Mouse (Mus musculus) brain, adult 2 months (tissue): ENCODE data around the gene Slc47a1.

Source experiments
- DNase-seq: peaks from one replicate; pipeline ENCODE4 v3.0.0; 2011; ENCODE audit warnings: low read depth, low spot score

The Slc47a1 gene

GRCm38 (mm10) chr11:61378651-61379050 is 506 bp upstream of the Slc47a1 start:
- no peak for DNase-seq

GRCm38 (mm10) chr11:61368668-61369067 is 9.5 kb downstream of the Slc47a1 start:
- no peak for DNase-seq

- no peak for DNase-seq
Measured at GRCm38 (mm10) chr11:61366517-61367273, 11.4 kb downstream of the Slc47a1 start.

GRCm38 (mm10) chr11:61365938-61366337 is 12.2 kb downstream of the Slc47a1 start:
- no peak for DNase-seq

GRCm38 (mm10) chr11:61364096-61364495 is 14.0 kb downstream of the Slc47a1 start:
- DNase-seq: no peak

- no peak for DNase-seq
Measured at GRCm38 (mm10) chr11:61361515-61362190, 16.5 kb downstream of the Slc47a1 start.

- no peak for DNase-seq
Measured at GRCm38 (mm10) chr11:61356600-61356999, 21.5 kb downstream of the Slc47a1 start.

- DNase-seq: no peak
Measured at GRCm38 (mm10) chr11:61356111-61356510, 22.0 kb downstream of the Slc47a1 start.

- no peak for DNase-seq
Measured at GRCm38 (mm10) chr11:61355351-61355750, 22.8 kb downstream of the Slc47a1 start.

GRCm38 (mm10) chr11:61354346-61354745 is 23.8 kb downstream of the Slc47a1 start:
- no peak for DNase-seq

- no peak for DNase-seq
Measured at GRCm38 (mm10) chr11:61353038-61353437, 25.1 kb downstream of the Slc47a1 start.

GRCm38 (mm10) chr11:61352138-61352651 is 25.9 kb downstream of the Slc47a1 start:
- DNase-seq: no peak

GRCm38 (mm10) chr11:61349337-61349736 is 28.8 kb downstream of the Slc47a1 start:
- DNase-seq: peak; percentile 88

GRCm38 (mm10) chr11:61346133-61346532 is 32.0 kb downstream of the Slc47a1 start:
- peak; percentile 27 for DNase-seq

GRCm38 (mm10) chr11:61342505-61343420 is 35.4 kb downstream of the Slc47a1 start, which contains the start of gene Slc47a2:
TSS of gene Slc47a2 (minus strand) at chr11:61342860.
- DNase-seq: no peak

- DNase-seq: no peak
Measured at GRCm38 (mm10) chr11:61341971-61342370, 36.2 kb downstream of the Slc47a1 start.

- DNase-seq: no peak
Measured at GRCm38 (mm10) chr11:61341233-61341632, 36.9 kb downstream of the Slc47a1 start.

GRCm38 (mm10) chr11:61340374-61340773 is 37.8 kb downstream of the Slc47a1 start:
- DNase-seq: no peak

- DNase-seq: peak; percentile 57
Measured at GRCm38 (mm10) chr11:61337586-61337985, 40.6 kb downstream of the Slc47a1 start.

- no peak for DNase-seq
Measured at GRCm38 (mm10) chr11:61320904-61321687, 57.0 kb downstream of the Slc47a1 start.
